Mouse (Mus musculus) hematopoietic stem cell, adult 5-6 weeks (primary cell): Measurements from ENCODE around the gene Dot1l. TPM values are rescaled to one million over a fixed set of nuclear protein-coding genes. Genes with fewer than 3 reads are reported as not detected.
A peak's percentile ranks its signal among the peaks of the same experiment; 100 is the strongest.
"Not testable (repeated sequence)": the region's sequence is repeated elsewhere in the genome, so short reads cannot be mapped to it uniquely, and the experiment has no call there.

Experiments used
- ATAC-seq, 2 experiments: fragments of 125-278 bp in 1 of 2; replicated peaks in 1 of 2; 2 replicates each; pipeline ENCODE4 v1.8.0; 2016 to 2017; ENCODE audit warnings: inconsistent platforms in 2 of 2, mild to moderate bottlenecking in 2 of 2, moderate number of reproducible peaks in 2 of 2, low read depth in 1 of 2, moderate TSS enrichment in 1 of 2; ENCODE audit not compliant: low FRiP score in 2 of 2, poor library complexity in 2 of 2, severe bottlenecking in 2 of 2, insufficient read depth in 1 of 2, low TSS enrichment in 1 of 2
- total RNA-seq: library from RNA; stranded (forward); fragments of 172-1452, 232-1000 nt; gene quantifications from 2 replicates; pipeline ENCODE4 v1.2.3, GENCODE M21; 2017

Gene Dot1l
- total RNA-seq, 1 experiment from 2014 or later = 13.0 TPM

- no peak for ATAC-seq
Observed at GRCm38 (mm10) chr10:80802204-80802912, 47.4 kb downstream of the Dot1l start.

- no peak for ATAC-seq
Observed at GRCm38 (mm10) chr10:80802996-80803395, 48.0 kb downstream of the Dot1l start.

- ATAC-seq = no peak
Observed at GRCm38 (mm10) chr10:80804340-80804739, 49.3 kb downstream of the Dot1l start.

DNA sequence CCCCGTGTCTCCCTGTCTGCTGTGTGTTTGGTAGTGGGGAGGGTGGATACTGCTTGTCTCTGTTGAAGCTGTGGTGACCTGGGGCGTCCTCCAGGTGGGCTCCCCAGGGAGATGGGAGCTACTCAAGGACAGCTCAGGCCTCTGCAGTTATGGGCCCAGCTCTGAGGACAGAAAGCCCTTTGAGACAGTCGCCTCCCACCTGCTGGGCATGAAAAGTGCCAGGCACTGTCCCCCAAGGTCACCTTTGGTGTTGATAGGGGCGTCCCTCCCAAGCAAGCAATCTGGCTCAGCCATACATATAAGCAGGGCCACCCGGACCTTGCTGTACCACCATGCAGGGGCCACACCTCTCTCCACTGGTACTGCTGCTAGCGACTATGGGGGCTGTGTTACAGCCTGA lies 49.9 kb downstream of the Dot1l start, which contains the start of gene Amh:
TSS of gene Amh (plus strand) at position 328 of the 400 bp plus-strand sequence.
- ATAC-seq = no peak

DNA sequence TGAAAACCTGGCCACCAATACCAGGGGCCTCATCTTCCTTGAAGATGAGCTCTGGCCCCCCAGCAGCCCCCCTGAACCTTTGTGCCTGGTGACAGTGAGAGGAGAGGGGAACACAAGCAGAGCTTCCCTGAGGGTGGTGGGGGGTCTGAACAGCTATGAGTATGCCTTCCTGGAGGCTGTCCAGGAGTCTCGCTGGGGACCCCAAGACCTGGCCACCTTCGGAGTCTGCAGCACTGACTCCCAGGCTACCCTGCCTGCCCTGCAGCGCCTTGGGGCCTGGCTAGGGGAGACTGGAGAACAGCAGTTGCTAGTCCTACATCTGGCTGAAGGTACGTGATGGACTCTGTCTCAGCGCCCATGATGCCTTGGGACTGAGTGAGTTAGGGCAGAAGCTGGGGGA lies 50.3 kb downstream of the Dot1l start:
- ATAC-seq = no peak

- ATAC-seq = peak; percentile 50 to 72; a peak in 3 of 4 replicates
Observed at GRCm38 (mm10) chr10:80805925-80806324, 50.9 kb downstream of the Dot1l start.

- ATAC-seq = no peak
Observed at GRCm38 (mm10) chr10:80806341-80807056, 51.5 kb downstream of the Dot1l start.

DNA sequence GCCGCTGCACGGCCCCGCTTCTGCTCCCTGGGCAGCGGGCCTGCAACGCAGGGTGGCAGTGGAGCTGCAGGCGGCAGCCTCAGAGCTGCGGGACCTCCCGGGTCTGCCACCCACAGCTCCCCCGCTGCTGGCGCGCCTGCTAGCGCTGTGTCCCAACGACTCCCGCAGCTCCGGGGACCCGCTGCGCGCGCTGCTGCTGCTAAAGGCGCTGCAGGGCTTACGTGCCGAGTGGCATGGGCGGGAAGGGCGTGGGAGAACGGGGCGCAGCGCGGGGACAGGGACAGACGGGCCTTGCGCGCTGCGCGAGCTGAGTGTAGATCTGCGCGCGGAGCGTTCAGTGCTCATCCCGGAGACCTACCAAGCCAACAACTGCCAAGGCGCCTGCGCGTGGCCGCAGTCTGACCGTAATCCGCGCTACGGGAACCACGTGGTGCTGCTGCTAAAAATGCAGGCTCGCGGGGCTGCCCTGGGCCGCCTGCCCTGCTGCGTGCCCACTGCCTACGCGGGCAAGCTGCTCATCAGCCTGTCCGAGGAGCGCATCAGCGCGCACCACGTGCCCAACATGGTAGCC lies 52.1 kb downstream of the Dot1l start:
- peak in 1 of 2 experiments; percentile 38; a peak in 2 of 4 replicates for ATAC-seq

- no peak for ATAC-seq
Observed at GRCm38 (mm10) chr10:80808099-80808984, 53.3 kb downstream of the Dot1l start.

- no peak for ATAC-seq
Observed at GRCm38 (mm10) chr10:80808985-80809632, 54.1 kb downstream of the Dot1l start.

DNA sequence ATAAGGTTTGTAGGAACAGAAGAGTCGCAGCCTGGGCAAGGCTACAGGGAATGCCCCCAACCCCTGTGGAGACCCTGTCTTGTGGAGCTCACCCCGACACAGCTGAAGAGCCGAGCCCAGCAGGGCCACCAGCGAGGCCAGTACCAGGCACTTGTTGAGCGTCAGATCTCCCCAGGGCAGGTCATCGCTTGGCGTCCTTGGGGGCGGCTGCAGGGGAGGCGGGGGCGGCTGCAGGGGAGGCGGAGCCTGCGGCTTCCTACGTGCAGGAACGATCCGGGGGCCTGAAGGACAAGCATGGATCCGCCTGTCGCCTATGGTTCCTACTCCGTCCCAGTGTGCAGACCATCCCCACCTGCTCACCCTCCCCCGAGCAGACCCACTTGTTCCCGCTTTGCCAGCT lies 55.1 kb downstream of the Dot1l start:
- ATAC-seq = no peak

DNA sequence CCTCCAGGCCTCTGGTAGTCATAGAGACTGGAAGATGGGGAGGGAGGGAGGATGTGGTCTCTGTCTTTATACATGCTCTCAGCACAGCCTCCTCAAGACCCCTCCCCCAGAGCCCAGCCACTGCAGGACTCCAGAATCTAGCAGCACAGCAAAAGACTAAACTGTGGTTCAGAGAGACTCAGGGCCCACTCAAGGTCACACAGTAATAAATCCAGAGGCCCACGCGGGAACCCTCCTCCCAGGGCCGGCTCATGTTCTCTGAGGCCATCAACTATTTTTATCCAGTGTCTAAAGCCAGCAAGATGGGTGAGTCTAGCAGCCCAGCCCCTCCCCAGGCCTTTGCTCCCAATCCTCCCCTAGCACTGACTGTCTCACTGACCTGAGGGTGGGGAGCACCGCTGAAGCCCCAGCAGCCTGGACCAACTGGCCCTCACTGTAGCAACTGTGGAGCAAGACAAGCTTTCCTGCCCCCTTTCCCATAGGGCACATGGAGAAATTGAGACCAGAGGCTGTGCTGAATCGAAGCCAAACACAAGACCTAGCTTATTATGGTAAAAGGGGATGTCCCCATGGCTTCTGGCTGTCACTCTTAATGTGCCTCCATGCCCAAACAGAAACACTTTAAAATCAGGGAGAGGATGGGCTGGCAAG lies 57.5 kb downstream of the Dot1l start:
- no peak for ATAC-seq

GRCm38 (mm10) chr10:80813366-80813765 lies 58.4 kb downstream of the Dot1l start, which contains the start of gene Jsrp1:
TSS of gene Jsrp1 (minus strand) at chr10:80813498.
- 0 out of 4 replicates have a peak, but pooled peaks of 1 of the 2 experiments have one; percentile 12 for ATAC-seq

DNA sequence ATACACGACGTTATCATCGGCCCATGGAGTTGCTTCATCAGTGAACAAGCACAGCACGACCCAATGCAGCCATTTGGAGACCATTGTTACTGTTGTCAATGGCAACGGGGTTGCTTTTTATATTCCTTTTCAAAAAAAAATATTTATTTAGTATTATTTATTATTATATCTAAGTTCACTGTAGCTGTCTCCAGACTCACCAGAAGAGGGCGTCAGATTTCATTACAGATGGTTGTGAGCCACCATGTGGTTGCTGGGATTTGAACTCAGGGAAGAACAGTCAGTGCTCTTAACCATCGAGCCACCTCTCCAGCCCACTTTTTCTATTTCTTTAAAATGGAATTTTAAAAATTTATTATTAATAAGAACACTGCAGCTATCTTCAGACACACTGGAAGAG lies 59.8 kb downstream of the Dot1l start:
- ATAC-seq = no peak

DNA sequence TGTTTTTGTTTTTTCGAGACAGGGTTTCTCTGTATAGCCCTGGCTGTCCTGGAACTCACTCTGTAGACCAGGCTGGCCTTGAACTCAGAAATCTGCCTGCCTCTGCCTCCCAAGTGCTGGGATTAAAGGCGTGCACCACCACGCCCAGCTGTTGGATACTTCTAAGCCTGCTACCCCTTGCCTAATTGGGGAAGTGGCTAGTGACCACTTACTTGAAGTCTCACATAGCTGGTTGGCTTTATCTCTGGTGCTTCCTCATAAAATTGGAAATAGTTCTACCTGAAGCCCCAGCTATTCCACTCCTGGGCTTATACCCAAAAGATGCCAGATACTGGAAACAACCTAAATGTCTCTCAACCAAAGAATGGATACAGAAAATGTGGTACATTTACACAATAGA lies 61.3 kb downstream of the Dot1l start:
- ATAC-seq = not testable (repeated sequence)

DNA sequence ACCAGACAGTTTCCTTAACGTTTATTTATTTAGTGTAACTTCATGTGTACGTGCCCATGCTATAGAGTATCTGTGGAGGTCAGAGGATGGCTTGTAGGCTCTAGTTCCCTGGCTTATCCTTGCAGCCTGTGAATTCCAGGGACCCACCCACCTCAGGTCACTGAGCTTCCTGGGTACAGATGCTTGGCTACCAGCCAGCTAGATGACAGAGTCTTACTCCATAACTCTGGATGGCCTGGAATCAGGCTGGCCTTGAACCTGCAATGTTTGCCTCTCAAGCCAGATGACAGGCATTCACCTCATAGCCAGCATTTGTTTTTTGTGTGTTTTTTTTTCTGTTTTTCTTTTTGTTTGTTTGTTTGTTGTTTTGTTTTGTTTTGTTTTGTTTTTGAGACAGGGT lies 62.2 kb downstream of the Dot1l start:
- no peak for ATAC-seq
